Mouse (Mus musculus) liver, embryonic 14.5 days (tissue): Measurements from ENCODE around the gene Zfp511.

Experiments used
- CTCF ChIP-seq: IDR thresholded peaks from 2 replicates; pipeline ENCODE4 v1.5.1; 2016; ENCODE audit warnings: antibody characterized with exemption, low read depth, control low read depth
- EP300 ChIP-seq: IDR thresholded peaks from 2 replicates; pipeline ENCODE4 v1.6.1; 2016; ENCODE audit warnings: antibody characterized with exemption, low read depth

DNA sequence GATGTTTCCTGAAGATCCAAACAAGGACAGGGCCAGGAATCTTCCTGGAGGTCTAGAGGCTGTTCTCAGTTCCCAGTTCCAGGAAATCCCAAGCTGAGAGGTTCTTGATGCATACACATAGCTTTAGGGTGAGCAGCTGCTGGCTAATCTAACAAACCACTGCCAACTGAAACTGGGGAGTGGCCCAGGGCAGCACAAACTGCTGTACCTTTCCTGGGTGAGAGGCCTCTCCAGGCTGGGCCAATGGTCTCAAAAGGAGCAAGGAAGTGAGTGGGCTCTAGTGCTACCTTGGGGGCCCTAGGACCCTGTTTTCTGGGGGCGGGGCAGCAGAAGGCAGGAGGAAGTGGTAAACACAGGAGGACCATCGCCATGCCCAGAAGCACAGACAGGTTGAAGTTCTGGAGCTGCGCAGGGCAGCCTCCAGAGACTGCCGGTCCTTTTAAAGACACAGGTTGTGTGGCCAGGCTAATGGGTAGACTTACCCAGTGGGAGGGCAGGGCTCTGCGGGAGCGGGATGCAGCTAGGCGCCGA is 45.3 kb upstream of the Zfp511 start:
- TF ChIP-seq CTCF (no peak), EP300 (no peak)
